Mouse (Mus musculus) midbrain, embryonic 15.5 days (tissue): ENCODE results near the gene Dtl. TPM values are rescaled to one million over a fixed set of nuclear protein-coding genes. Genes with fewer than 3 reads are reported as not detected.

Experiments
- polyA plus RNA-seq: library from polyadenylated mRNA; unstranded; fragments of >200 nt; fragmentation: Nextera tagmentation; extraction: Ambion mirVana; gene quantifications from 2 replicates; pipeline ENCODE4 v1.2.1, GENCODE M21; 2015

Dtl gene
- polyA plus RNA-seq, 1 experiment from 2014 or later: 6.2 TPM

Other genes with a start within 250 kb of the Dtl start
- 43.2 and 44.5 TPM in 2 replicates for gene Tmem206, start 249.6 kb downstream of the Dtl start, polyA plus RNA-seq
- 8.3 and 9.4 TPM in 2 replicates for gene Ppp2r5a, start 172.3 kb downstream of the Dtl start, polyA plus RNA-seq
- gene Ints7, start 92 bp upstream of the Dtl start, polyA plus RNA-seq: 42.7 and 43.3 TPM in 2 replicates
- gene Lpgat1, start 142.3 kb upstream of the Dtl start, polyA plus RNA-seq: 39.8 and 40.1 TPM in 2 replicates
- 6.8 and 7.1 TPM in 2 replicates for gene Nek2, start 245.9 kb upstream of the Dtl start, polyA plus RNA-seq